Mouse (Mus musculus): ENCODE data around the gene Ankrd35. TPM values are rescaled to one million over a fixed set of nuclear protein-coding genes. Genes with fewer than 3 reads are reported as not detected.
A peak's percentile ranks its signal among the peaks of the same experiment; 100 is the strongest.

Gene Ankrd35
- polyA plus RNA-seq, 1 experiment: 3.6 TPM

DNA sequence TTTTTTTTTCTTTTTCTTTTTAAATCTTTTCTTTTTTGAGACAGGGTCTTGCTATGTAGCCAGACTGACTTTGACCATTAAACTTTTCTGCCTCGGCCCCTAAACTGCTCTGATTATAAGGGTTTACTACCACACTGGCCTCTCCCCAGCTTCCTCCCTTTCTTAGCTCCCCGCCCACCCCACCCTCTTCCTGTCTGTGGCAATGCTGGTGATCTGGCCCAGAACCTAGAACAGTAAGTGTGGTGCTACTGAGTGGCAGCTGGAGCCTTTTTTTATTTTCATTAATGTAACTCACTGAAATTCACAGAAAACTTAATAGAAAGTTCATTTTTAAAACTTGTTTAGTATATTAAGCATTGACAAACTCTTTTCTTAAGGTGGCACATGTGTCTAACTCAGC, 45.9 kb downstream of the Ankrd35 start:
- WGBS: 46% methylated on average over 2 of the region's 2 CpGs
- TF ChIP-seq CTCF (IDR thresholded peaks at IDR 0.05; ENCODE audit: insufficient read depth, low read length): no peak
- TF ChIP-seq POLR2A (IDR thresholded peaks at IDR 0.05; ENCODE audit: borderline replicate concordance, extremely low read depth, low read depth, low read length): no peak
- H3K4me1 ChIP-seq (ENCODE audit: control insufficient read depth, insufficient read depth, low read length): peaks cover 6% of the 10 kb centered on the region
- no peak overlapping the region for H3K4me3 ChIP-seq (replicated peaks; ENCODE audit: extremely low read depth, low read depth, low read length)
- no peak for DNase-seq

DNA sequence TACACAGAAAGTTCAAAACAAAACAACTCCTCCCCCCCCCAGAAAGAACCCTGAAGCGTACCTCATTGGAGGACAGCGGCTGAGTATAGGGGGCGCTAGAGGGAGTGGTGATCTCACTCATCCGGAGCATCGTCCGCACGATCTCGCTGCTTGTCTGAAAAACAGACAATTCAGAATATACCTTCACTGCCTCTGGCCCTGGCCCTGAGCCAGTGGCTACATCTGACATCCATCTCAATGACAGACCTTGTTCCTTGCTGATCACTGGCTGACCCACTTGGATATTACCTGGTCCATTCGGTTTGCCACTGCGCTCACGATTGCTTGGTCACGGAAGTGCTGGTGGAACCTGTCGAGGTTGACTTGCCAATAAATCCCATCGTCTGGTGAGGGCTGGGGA, 49.2 kb downstream of the Ankrd35 start:
- TF ChIP-seq CTCF (IDR thresholded peaks at IDR 0.05; ENCODE audit: insufficient read depth, low read length): peak; percentile 50
- no peak for TF ChIP-seq POLR2A (IDR thresholded peaks at IDR 0.05; ENCODE audit: borderline replicate concordance, extremely low read depth, low read depth, low read length)
- 46% methylated on average over 14 of the region's 14 CpGs for WGBS
- H3K4me1 ChIP-seq (ENCODE audit: control insufficient read depth, insufficient read depth, low read length): peaks cover 5% of the 10 kb centered on the region
- no peak overlapping the region for H3K4me3 ChIP-seq (replicated peaks; ENCODE audit: extremely low read depth, low read depth, low read length)
- DNase-seq: no peak

DNA sequence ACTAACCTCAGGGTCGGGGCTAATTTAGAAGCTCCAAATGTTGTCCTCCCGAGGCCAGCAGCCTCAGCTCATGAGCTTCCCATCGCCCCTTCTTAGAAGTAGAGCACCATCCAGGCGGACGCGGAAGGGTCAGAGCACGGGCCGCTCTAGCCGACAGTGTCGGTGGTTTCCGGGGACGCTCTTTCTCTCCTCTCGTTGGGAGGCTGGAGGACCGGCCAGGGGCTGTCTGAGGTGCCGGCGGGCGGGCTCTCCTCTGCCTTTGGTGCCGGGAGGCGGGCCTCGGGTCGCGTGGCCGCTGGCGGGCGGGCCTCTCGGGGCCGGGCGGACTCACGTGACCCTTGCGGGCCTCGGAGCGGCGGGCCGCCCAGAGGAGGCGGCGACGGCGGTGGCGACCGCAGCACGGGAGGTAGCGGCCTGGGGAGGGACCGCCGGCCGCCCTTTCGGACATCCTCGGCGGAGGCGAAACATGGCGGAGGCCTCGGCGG, 57.5 kb downstream of the Ankrd35 start, which contains the start of the genes Polr3c and Rnf115:
TSS of gene Polr3c (minus strand) at position 286 of the 485 bp plus-strand sequence.
TSS of gene Rnf115 (plus strand) at position 322 of the 485 bp plus-strand sequence.
- peak within 1 kb of the TSS; percentile 97 for H3K4me3 ChIP-seq (replicated peaks; ENCODE audit: extremely low read depth, low read depth, low read length)
- peak; percentile 94 for DNase-seq
- TF ChIP-seq CTCF (IDR thresholded peaks at IDR 0.05; ENCODE audit: insufficient read depth, low read length): no peak
- peak; percentile 61; the same call in 1 of the 2 replicates for TF ChIP-seq POLR2A (IDR thresholded peaks at IDR 0.05; ENCODE audit: borderline replicate concordance, extremely low read depth, low read depth, low read length)
- under 1% methylated on average over 40 of the region's 52 CpGs for WGBS
- H3K4me1 ChIP-seq (ENCODE audit: control insufficient read depth, insufficient read depth, low read length): peaks cover 19% of the 10 kb centered on the region

DNA sequence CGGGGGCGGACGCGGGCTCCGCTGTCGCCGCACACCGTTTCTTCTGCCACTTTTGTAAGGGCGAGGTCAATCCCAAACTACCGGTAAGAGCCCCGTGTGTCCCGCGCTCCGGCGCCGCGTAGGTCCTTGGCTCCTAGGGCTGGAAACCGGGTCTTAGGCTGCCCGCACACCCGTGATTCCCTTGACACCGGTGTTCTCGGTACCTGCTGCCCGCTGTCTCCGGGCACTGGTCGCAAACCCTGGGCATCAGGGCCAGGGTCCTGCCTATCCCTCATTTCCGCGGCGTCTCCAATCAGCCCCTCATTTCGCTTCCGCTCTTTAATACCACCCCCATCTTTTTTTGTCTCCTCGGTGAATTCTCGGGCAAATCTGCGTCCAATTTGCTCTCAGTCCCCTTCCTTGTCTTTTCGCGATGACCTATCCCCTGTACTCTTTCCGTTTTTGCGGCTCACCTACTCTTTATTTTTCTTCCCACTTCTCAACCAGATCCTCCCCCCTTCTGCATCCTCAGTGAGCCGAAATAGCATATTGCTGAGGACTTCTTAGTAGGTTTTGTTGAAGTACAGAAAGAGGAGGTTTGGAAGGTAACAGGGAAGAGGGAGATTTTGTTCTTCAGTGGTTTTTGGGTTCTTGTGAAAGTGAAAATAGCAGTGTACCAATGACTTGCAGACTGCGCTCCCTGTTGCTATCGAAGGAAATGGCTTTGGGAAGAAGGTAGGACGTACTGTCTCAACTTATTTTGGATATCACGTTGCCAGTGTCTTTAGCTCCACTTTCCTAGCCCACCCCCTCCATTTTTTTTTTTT, 58.1 kb downstream of the Ankrd35 start:
- H3K4me3 ChIP-seq (replicated peaks; ENCODE audit: extremely low read depth, low read depth, low read length): peak overlapping the region; percentile 97
- under 1% methylated on average over 42 of the region's 42 CpGs for WGBS
- H3K4me1 ChIP-seq (ENCODE audit: control insufficient read depth, insufficient read depth, low read length): peaks cover 19% of the 10 kb centered on the region
- TF ChIP-seq CTCF (IDR thresholded peaks at IDR 0.05; ENCODE audit: insufficient read depth, low read length): no peak
- TF ChIP-seq POLR2A (IDR thresholded peaks at IDR 0.05; ENCODE audit: borderline replicate concordance, extremely low read depth, low read depth, low read length): peak; percentile 21; the same call in 1 of the 2 replicates
- DNase-seq: no peak

DNA sequence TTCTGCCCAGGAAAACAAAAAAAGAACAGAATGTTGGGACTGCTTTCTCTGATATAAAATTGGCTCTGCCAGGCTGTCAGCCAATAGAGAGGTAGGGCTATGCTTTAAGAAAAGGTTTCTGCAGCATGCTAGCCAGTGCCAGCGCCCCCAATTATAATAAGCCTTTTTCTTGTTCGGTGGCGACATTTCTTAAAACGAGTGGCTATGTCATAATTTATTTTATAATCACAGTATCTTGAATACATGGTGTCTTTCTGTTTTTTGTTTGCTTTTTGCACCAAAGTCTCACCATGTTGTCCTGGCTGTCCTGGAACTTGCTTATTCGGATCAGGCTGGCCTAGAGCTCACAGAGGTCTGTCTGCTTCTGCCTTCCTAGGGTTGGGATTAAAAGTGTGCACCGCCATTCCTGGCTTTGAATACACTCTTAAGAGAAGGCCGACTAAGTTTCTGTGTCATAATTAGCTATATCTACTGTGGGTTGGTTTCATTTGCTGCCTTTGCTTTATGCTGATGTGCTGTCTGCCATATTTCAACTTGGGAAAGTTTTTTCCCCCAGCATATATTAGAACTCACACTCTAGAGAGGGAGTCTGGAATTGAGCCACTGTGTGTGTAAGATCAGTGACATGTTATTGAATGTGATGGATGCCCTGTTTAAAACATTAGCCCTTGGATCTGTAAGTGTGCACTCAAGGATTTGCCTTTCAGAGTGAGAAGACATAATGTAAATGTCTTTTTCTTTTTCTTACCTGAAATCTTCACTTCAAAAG, 58.9 kb downstream of the Ankrd35 start:
- TF ChIP-seq CTCF (IDR thresholded peaks at IDR 0.05; ENCODE audit: insufficient read depth, low read length): no peak
- no peak for TF ChIP-seq POLR2A (IDR thresholded peaks at IDR 0.05; ENCODE audit: borderline replicate concordance, extremely low read depth, low read depth, low read length)
- Histone ChIP-seq H3K4me3 (replicated peaks; ENCODE audit: extremely low read depth, low read depth, low read length) (peak overlapping the region; percentile 28), H3K4me1 (ENCODE audit: control insufficient read depth, insufficient read depth, low read length) (peaks cover 19% of the 10 kb centered on the region)
- no peak for DNase-seq
- 27% methylated on average over 7 of the region's 7 CpGs for WGBS

- no peak for DNase-seq
- Histone ChIP-seq H3K4me3 (replicated peaks; ENCODE audit: extremely low read depth, low read depth, low read length) (no peak overlapping the region), H3K4me1 (ENCODE audit: control insufficient read depth, insufficient read depth, low read length) (peaks cover 19% of the 10 kb centered on the region)
- TF ChIP-seq CTCF (IDR thresholded peaks at IDR 0.05; ENCODE audit: insufficient read depth, low read length) (no peak), POLR2A (IDR thresholded peaks at IDR 0.05; ENCODE audit: borderline replicate concordance, extremely low read depth, low read depth, low read length) (no peak)
- 35% methylated on average over 3 of the region's 3 CpGs for WGBS
Observed at GRCm38 (mm10) chr3:96729403-96729784, 59.5 kb downstream of the Ankrd35 start.

DNA sequence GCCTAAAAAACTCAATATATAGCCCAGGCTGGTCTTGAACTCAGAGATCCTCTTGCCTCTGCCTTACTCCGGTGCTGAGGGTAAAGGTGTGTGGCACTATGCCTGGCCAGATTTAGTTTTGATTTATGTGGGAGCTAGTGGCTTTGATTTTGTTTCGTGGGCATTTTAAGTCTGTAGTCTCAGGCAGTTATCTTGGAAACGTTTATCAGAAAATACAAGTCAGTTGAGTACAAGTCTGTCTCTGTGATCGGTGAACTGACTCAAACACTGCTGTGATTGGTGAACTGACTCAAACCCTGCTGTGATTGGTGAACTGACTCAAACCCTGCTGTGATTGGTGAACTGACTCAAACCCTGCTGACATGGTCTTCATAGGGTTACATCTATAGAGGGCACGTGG, 60.9 kb downstream of the Ankrd35 start:
- DNase-seq: no peak
- Histone ChIP-seq H3K4me1 (ENCODE audit: control insufficient read depth, insufficient read depth, low read length) (peaks cover 19% of the 10 kb centered on the region), H3K4me3 (replicated peaks; ENCODE audit: extremely low read depth, low read depth, low read length) (no peak overlapping the region)
- TF ChIP-seq POLR2A (IDR thresholded peaks at IDR 0.05; ENCODE audit: borderline replicate concordance, extremely low read depth, low read depth, low read length) (no peak), CTCF (IDR thresholded peaks at IDR 0.05; ENCODE audit: insufficient read depth, low read length) (no peak)
- WGBS: 65% methylated on average over 5 of the region's 5 CpGs

- DNase-seq: no peak
- no peak for TF ChIP-seq POLR2A (IDR thresholded peaks at IDR 0.05; ENCODE audit: borderline replicate concordance, extremely low read depth, low read depth, low read length)
- no peak for TF ChIP-seq CTCF (IDR thresholded peaks at IDR 0.05; ENCODE audit: insufficient read depth, low read length)
- 97% methylated on average over 1 of the region's 1 CpGs for WGBS
- no peak overlapping the region for H3K4me3 ChIP-seq (replicated peaks; ENCODE audit: extremely low read depth, low read depth, low read length)
- peaks cover 24% of the 10 kb centered on the region for H3K4me1 ChIP-seq (ENCODE audit: control insufficient read depth, insufficient read depth, low read length)
Observed at GRCm38 (mm10) chr3:96733984-96734383, 64.1 kb downstream of the Ankrd35 start.

- H3K4me3 ChIP-seq (replicated peaks; ENCODE audit: extremely low read depth, low read depth, low read length): no peak overlapping the region
- DNase-seq: no peak
- WGBS: 65% methylated on average over 2 of the region's 2 CpGs
- TF ChIP-seq CTCF (IDR thresholded peaks at IDR 0.05; ENCODE audit: insufficient read depth, low read length): no peak
- no peak for TF ChIP-seq POLR2A (IDR thresholded peaks at IDR 0.05; ENCODE audit: borderline replicate concordance, extremely low read depth, low read depth, low read length)
- H3K4me1 ChIP-seq (ENCODE audit: control insufficient read depth, insufficient read depth, low read length): peaks cover 15% of the 10 kb centered on the region
Observed at GRCm38 (mm10) chr3:96735200-96735599, 65.3 kb downstream of the Ankrd35 start.
